Mouse (Mus musculus): ENCODE data around the gene Slc25a21. TPM values are rescaled to one million over a fixed set of nuclear protein-coding genes. Genes with fewer than 3 reads are reported as not detected.

Slc25a21 gene
- polyA plus RNA-seq, 1 experiment from 2014 or later, result 5.3 TPM

DNA sequence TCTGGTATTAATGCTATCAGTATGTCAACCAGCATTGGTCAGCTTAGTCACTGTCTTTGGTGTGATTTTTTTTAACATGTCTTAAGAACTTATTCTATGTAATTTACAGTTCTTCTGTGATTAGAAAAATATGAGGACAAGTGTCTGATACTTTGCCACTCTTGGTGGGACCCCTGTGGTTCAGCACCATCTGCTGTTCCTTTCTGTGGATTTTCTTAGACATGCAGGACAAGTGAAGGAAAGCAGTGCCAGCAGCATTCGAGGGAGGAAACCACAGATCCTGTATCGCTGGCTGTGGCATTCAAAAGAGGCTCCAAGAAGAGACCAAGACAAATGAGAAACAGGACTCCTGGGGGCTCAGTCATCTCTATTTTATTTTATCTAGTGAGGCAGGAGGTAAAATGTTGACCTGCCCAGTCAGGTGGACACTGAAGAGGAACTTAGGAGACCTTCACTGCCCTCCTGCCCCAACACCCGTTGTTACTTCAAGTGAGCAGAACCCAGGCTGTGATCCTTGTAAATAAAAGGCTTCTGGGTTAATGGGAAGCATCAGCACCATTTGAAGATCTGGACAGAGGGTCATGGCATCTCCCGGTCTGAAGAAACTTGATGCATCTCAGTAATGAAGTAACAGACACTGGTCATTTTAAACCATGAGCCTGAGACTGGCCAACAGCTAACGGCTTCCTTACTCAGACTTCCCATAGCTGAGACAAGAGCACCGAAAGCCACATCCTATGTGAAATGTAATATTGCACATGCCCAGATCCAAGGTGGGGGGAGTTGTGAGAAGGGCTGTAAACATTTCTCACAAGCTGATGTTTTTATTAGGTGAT lies 306.2 kb downstream of the Slc25a21 start:
- Histone ChIP-seq H3K27me3 (ENCODE audit: insufficient read depth, poor library complexity, severe bottlenecking) (no peaks in the 10 kb centered on the region), H3K36me3 (no peaks in the 10 kb centered on the region), H3K9me3 (no peaks in the 10 kb centered on the region), H3K4me1 (no peaks in the 10 kb centered on the region), H3K27ac (no peak overlapping the region), H3K4me3 (no peak overlapping the region)
- WGBS, result 77% methylated on average over 6 of the region's 6 CpGs
- no peak for DNase-seq (ENCODE audit: low spot score)

DNA sequence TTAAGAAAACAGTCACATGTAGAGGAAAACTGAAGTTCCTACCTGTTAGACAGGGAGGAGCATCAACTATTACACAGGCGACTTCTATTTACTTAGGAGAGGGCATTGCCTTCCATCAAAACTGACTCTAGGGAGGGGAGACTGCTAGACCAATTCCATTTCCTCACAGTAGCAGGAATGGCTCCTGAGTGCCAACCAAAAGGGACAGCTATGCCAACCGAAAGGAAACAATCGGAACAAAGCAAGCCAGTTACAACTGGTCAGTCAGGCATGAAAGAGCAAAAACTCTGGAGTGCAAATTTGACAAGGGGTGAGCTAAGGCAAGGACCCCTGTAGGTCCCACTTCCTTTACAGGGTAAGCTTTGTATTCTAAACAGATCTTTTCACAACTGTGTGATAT lies 319.5 kb downstream of the Slc25a21 start:
- DNase-seq (ENCODE audit: low spot score), result no peak
- no peaks in the 10 kb centered on the region for H3K27me3 ChIP-seq (ENCODE audit: insufficient read depth, poor library complexity, severe bottlenecking)
- no peak overlapping the region for H3K4me3 ChIP-seq
- WGBS, result 89% methylated on average over 3 of the region's 3 CpGs
- no peaks in the 10 kb centered on the region for H3K4me1 ChIP-seq
- no peaks in the 10 kb centered on the region for H3K36me3 ChIP-seq
- H3K27ac ChIP-seq, result no peak overlapping the region
- H3K9me3 ChIP-seq, result no peaks in the 10 kb centered on the region

DNA sequence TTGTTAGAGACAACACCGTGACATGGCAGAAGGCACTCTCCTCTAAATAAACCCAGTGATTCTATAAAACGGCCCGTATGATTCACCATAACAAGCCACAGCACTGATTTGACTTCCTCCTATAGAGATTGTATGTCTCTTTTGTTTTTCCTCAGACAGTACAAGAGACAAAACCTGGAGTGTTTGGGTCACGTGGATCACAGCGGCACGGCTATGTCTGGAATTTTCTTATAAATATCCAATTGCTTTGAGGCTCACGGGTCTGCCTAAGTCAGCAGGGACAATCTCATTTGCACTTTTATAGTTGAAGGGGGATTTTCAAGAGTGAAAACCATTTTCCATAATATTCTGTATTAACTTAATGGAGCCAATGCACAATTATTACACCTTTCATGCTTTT lies 320.7 kb downstream of the Slc25a21 start:
- Histone ChIP-seq H3K4me3 (no peak overlapping the region), H3K27me3 (ENCODE audit: insufficient read depth, poor library complexity, severe bottlenecking) (no peaks in the 10 kb centered on the region), H3K9me3 (no peaks in the 10 kb centered on the region), H3K27ac (no peak overlapping the region), H3K4me1 (no peaks in the 10 kb centered on the region), H3K36me3 (no peaks in the 10 kb centered on the region)
- DNase-seq (ENCODE audit: low spot score), result no peak
- WGBS, result 70% methylated on average over 7 of the region's 7 CpGs

DNA sequence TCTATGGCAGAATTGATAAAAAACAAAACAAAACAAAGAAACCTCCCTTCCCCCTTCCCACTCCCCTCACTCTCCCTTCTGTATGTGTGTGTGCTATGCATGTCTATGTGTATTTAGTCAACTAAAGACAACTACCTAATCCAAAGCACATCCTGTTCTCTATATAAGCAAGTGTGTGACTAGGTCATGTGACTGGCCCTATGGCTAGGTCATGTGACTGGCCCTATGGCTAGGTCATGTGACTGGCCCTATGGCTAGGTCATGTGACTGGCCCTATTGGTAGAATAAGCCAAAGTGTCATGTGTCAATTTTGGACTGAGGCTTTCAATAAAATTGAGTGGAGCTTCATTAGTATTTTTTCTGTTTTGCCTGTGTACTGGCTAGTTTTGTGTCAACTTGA lies 324.1 kb downstream of the Slc25a21 start:
- DNase-seq (ENCODE audit: low spot score), result no peak
- Histone ChIP-seq H3K36me3 (no peaks in the 10 kb centered on the region), H3K4me3 (no peak overlapping the region), H3K27me3 (ENCODE audit: insufficient read depth, poor library complexity, severe bottlenecking) (no peaks in the 10 kb centered on the region), H3K4me1 (no peaks in the 10 kb centered on the region), H3K9me3 (no peaks in the 10 kb centered on the region), H3K27ac (no peak overlapping the region)

DNA sequence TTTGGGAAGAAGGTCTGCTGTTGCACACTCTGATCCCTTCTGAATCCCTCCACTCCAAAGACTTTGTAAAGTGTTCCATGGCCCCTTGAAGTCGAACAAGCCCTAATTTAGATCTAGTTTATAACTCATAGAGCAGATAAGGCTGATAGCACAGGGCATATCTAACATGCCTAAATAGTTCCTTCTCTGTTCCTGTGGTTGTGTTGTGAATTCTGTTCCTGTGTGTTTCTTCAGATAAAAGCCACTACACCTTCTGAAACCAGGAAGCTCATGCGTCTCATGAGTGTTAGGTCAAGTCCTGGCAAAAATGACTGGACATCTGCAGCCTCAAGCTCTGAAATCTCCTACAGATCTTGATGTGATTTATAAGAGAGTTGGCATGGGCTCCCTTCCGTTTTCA lies 326.7 kb downstream of the Slc25a21 start:
- no peak for DNase-seq (ENCODE audit: low spot score)
- Histone ChIP-seq H3K4me3 (no peak overlapping the region), H3K27me3 (ENCODE audit: insufficient read depth, poor library complexity, severe bottlenecking) (no peaks in the 10 kb centered on the region), H3K27ac (no peak overlapping the region), H3K36me3 (no peaks in the 10 kb centered on the region), H3K9me3 (no peaks in the 10 kb centered on the region), H3K4me1 (no peaks in the 10 kb centered on the region)
- WGBS, result 81% methylated on average over 3 of the region's 3 CpGs

DNA sequence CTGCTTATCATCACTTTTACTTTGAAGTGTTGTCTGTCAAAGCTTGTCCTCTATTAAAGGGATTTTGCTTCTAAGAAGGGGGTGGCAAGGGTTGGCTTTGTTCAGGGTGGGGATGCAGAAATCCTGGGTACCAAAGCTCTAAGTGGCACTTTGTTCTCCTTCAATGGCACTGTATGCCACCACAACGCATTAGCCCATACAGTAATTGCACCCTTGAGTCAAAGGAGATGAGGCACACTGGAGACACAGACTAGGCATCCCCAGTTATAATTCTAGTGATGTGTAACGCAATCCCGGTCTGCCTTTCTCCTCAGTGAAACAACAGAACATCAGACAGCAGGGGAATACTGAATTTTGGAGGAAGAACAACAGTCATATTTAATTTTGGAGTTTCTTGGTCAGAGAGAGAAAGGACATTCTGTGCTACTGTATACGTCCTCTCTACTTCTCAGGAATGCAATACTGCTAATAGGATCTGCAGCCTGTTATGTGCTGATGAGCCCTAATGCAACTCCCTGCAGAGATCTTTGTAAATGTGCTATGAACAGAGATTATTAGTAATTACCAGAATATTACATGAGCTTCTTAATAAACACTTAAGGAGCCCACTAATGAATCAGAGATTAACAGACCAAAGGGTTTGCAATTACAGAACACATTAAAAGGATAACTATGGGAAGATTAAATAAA lies 333.3 kb downstream of the Slc25a21 start:
- Histone ChIP-seq H3K36me3 (no peaks in the 10 kb centered on the region), H3K27me3 (ENCODE audit: insufficient read depth, poor library complexity, severe bottlenecking) (no peaks in the 10 kb centered on the region), H3K4me3 (no peak overlapping the region), H3K27ac (no peak overlapping the region), H3K9me3 (no peaks in the 10 kb centered on the region), H3K4me1 (no peaks in the 10 kb centered on the region)
- no peak for DNase-seq (ENCODE audit: low spot score)
- 77% methylated on average over 4 of the region's 4 CpGs for WGBS

DNA sequence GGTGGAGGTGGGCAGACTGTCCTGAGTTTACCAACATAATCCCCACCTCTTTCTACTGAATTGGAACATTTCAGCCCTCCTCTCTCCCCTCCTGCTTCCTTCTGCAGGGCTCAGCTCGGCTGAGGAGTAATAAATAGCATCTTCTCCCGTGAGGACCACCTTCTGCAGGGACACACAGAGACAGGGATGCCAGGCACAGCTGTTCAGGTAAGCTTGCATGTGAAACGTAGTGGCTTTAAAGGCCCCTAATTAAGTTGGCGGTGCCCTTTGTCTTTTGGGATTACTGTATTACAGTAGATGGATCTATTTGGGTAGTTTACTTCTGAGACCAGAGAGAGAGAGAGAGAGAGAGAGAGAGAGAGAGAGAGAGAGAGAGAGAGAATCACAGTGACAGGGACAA lies 344.6 kb downstream of the Slc25a21 start:
- no peak for DNase-seq (ENCODE audit: low spot score)
- no peaks in the 10 kb centered on the region for H3K27me3 ChIP-seq (ENCODE audit: insufficient read depth, poor library complexity, severe bottlenecking)
- no peak overlapping the region for H3K27ac ChIP-seq
- no peaks in the 10 kb centered on the region for H3K9me3 ChIP-seq
- H3K4me3 ChIP-seq, result no peak overlapping the region
- 52% methylated on average over 4 of the region's 4 CpGs for WGBS
- no peaks in the 10 kb centered on the region for H3K4me1 ChIP-seq
- no peaks in the 10 kb centered on the region for H3K36me3 ChIP-seq

DNA sequence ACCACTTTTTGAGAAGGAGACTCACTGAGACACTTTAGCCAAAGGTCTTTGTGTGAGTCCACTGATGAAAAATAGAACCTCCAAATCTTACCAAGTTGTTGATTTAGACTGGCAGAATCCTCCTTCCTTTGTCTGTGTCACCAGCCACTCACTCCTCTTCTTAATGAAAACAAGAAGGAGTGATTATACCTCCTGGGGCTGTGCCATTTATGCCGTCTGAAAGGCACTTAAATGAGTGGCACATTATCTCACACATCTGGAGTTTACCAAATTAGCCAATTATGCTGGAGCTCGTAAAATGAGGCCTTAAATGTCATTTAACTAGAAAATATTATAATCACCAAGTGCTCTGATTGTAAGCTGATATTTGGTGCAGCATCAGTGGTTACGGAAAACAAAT lies 345.8 kb downstream of the Slc25a21 start:
- Histone ChIP-seq H3K27ac (no peak overlapping the region), H3K36me3 (no peaks in the 10 kb centered on the region), H3K9me3 (no peaks in the 10 kb centered on the region), H3K4me1 (no peaks in the 10 kb centered on the region), H3K27me3 (ENCODE audit: insufficient read depth, poor library complexity, severe bottlenecking) (no peaks in the 10 kb centered on the region), H3K4me3 (no peak overlapping the region)
- 63% methylated on average over 3 of the region's 3 CpGs for WGBS
- DNase-seq (ENCODE audit: low spot score), result no peak

DNA sequence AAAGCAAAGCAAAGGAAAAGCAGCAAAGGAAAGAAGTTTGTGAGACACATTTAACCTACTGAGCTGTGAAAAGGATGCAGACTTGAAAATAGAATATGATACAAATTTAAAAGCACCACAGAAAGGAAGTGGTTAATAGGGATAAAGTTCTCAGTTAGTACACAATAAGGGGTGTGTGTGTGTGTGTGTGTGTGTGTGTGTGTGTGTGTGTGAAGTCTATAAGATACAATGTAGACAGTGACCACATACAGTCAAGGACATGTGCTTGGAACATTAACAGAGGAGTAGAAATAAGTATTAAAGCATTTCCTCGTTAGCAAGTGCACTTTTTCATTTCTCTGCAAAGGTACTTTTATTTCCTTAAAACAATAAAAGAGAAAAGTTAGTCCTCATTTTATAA lies 367.3 kb downstream of the Slc25a21 start:
- Histone ChIP-seq H3K27me3 (ENCODE audit: insufficient read depth, poor library complexity, severe bottlenecking) (no peaks in the 10 kb centered on the region), H3K9me3 (no peaks in the 10 kb centered on the region), H3K4me1 (no peaks in the 10 kb centered on the region), H3K27ac (no peak overlapping the region), H3K36me3 (no peaks in the 10 kb centered on the region), H3K4me3 (no peak overlapping the region)
- WGBS, result 79% methylated on average over 1 of the region's 1 CpGs
- no peak for DNase-seq (ENCODE audit: low spot score)

DNA sequence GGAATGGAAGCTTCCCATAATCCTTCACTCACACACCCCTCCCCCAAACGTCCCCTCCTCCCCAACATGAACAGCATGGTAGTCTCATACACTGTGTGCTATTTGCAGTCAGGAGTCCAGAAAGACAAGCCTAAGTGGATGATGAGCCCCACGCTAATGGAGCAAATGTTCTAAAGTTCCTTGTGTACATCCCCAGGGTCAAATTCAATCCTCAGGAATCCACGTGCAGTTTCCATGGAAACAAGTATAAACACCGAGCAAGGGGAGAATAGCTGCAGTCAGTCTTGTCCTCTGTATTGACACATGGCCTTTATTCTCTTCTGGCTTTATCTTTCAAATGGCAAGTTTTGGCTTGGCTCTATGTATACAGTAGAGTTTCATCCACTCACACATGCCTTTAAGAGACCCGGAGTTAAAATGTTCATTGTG lies 367.8 kb downstream of the Slc25a21 start:
- H3K4me3 ChIP-seq, result no peak overlapping the region
- 29% methylated on average over 5 of the region's 5 CpGs for WGBS
- no peaks in the 10 kb centered on the region for H3K27me3 ChIP-seq (ENCODE audit: insufficient read depth, poor library complexity, severe bottlenecking)
- no peak for DNase-seq (ENCODE audit: low spot score)
- no peaks in the 10 kb centered on the region for H3K36me3 ChIP-seq
- H3K4me1 ChIP-seq, result no peaks in the 10 kb centered on the region; the same call in 1 of the 2 replicates
- no peaks in the 10 kb centered on the region for H3K9me3 ChIP-seq
- H3K27ac ChIP-seq, result no peak overlapping the region

DNA sequence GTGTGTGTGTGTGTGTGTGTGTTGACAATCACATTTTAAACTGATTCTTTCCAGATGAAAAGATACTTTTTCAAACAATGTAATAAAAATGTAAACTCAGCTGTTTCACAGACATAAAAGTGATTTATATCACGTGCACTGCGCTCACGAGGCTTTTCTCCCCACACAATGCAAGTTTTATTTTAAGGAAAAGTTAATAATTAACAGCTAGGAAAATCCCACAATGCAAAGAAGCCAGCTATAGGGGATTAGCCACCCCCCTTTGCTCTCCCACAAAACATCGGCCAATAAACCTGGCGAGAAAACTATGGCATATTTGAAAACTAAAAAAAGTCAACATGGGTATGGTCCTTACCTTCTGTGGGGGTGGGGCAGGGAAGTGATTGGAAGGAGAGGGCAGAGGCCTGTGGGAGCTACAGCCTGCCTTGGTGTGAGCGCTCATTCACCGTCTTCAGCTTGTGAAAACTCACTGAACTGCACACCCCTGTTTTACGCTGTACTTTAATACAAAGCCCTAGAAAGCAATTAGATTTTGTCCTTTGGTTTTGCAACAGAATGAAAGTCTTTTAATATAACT lies 369.4 kb downstream of the Slc25a21 start:
- peaks cover 4% of the 10 kb centered on the region; the same call in 1 of the 2 replicates for H3K4me1 ChIP-seq
- no peaks in the 10 kb centered on the region for H3K27me3 ChIP-seq (ENCODE audit: insufficient read depth, poor library complexity, severe bottlenecking)
- H3K27ac ChIP-seq, result no peak overlapping the region
- H3K36me3 ChIP-seq, result no peaks in the 10 kb centered on the region
- WGBS, result 82% methylated on average over 8 of the region's 8 CpGs
- no peaks in the 10 kb centered on the region for H3K9me3 ChIP-seq
- no peak for DNase-seq (ENCODE audit: low spot score)
- no peak overlapping the region for H3K4me3 ChIP-seq

DNA sequence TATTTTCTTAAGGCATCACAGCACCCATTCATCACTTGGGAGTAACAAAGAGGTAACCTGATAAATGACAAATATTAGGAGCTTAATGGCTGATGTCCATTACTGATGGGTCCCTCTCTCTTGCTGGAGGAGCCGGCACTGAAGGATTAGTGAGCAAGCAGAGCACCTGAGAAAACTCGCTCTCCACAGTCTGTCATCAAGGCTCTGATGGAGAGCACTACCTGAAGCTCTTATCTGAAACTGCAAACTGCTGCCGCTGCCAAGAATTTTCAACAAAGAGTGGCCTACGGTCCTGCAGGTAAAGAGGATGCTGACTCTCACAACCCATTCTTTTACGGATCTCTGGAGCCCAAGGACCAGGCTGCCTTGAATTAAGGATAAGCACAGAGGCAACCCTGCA lies 372.6 kb downstream of the Slc25a21 start:
- Histone ChIP-seq H3K27ac (no peak overlapping the region), H3K27me3 (ENCODE audit: insufficient read depth, poor library complexity, severe bottlenecking) (no peaks in the 10 kb centered on the region), H3K9me3 (no peaks in the 10 kb centered on the region), H3K36me3 (no peaks in the 10 kb centered on the region), H3K4me3 (no peak overlapping the region), H3K4me1 (peaks cover 4% of the 10 kb centered on the region; the same call in 1 of the 2 replicates)
- 50% methylated on average over 5 of the region's 5 CpGs for WGBS
- no peak for DNase-seq (ENCODE audit: low spot score)

DNA sequence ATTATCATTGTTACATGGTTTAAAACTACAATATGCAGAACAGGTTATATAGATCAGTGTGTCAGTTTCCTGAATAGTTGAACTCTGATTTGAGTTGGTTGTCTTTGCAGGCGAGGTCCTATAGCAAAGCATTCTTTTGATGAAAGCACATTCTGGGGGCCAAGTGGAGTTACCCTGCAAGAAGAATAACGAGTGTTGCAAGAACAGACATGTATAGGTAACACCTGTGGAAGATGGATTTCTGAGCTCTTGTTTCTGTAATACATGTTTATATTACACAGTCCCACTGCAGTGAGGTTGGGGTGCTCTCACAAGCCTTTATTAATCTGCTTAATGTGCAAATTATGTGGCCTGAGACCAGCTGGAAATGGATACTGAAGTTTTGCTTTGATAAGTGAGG lies 375.1 kb downstream of the Slc25a21 start:
- H3K9me3 ChIP-seq, result no peaks in the 10 kb centered on the region
- 59% methylated on average over 2 of the region's 2 CpGs for WGBS
- no peak for DNase-seq (ENCODE audit: low spot score)
- no peak overlapping the region for H3K4me3 ChIP-seq
- no peaks in the 10 kb centered on the region for H3K27me3 ChIP-seq (ENCODE audit: insufficient read depth, poor library complexity, severe bottlenecking)
- H3K27ac ChIP-seq, result no peak overlapping the region
- peaks cover 4% of the 10 kb centered on the region; the same call in 1 of the 2 replicates for H3K4me1 ChIP-seq
- no peaks in the 10 kb centered on the region for H3K36me3 ChIP-seq
